Mouse (Mus musculus): ENCODE measurements around the gene Recql5. TPM values are rescaled to one million over a fixed set of nuclear protein-coding genes. Genes with fewer than 3 reads are reported as not detected.

Recql5 gene
- polyA plus RNA-seq, 1 experiment from 2014 or later: 7.9 TPM

DNA sequence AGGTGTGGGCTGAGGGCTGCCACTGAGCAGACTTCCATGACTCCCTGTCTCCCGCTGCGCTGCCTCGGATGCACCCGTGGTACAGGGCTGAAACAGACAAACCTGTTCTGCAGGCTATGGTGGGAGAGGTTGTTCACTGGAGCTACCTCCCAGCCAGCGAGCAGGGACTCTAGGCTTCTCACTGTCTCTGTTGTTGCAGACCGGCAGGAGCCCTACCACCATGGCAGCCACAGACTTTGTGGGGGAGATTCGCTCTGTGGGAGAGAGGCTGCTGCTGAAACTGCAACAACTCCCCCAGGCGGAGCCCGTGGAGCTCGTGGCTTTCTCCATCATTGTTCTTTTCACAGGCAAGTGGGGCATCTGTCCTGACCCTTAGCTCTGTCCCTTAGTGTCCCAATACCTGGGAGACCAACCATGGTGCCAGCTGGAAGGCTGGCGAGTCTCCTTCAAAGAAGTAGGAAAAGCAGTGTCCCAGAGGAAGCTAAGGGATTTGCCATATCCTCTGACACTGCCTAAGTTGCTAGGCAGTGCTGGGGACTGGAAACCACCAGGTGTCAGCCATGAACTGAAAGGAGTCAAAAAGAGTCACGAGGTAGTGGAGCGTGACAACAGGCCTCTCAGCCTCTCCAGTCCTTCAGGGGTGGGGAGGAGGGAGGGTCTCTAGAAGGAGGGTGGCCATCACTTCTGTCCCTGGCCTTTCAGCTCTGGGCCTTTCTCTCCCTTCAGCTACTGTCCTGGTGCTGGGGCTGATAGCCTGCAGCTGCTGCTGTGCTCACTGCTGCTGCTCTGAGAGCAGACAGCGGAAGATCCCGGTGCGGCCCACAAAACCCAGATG is 28.1 kb downstream of the Recql5 start:
- Histone ChIP-seq H3K36me3 (ENCODE audit: control insufficient read depth, insufficient read depth) (peaks cover 29% of the 10 kb centered on the region), H3K4me2 (ENCODE audit: low read depth, low read length) (peak overlapping the region; percentile 67; the same call in 1 of the 2 replicates), H3K27me3 (ENCODE audit: control insufficient read depth, insufficient read depth, low read depth, low read length) (no peaks in the 10 kb centered on the region), H3K9me3 (replicated peaks; ENCODE audit: control insufficient read depth, low read length) (no peaks in the 10 kb centered on the region), H3K9ac (ENCODE audit: low read depth, low read length) (peak overlapping the region; percentile 49), H3K4me1 (ENCODE audit: control insufficient read depth, low read depth, low read length) (peaks cover 71% of the 10 kb centered on the region), H3K27ac (ENCODE audit: low read length) (peak overlapping the region; percentile 98), H3K4me3 (ENCODE audit: low read depth, low read length) (no peak overlapping the region)
- ATAC-seq (ENCODE audit: low read depth): no peak
- WGBS (ENCODE audit: insufficient replicate concordance): 75% methylated on average over 16 of the region's 16 CpGs

- H3K27me3 ChIP-seq (ENCODE audit: control insufficient read depth, insufficient read depth, low read depth, low read length): no peaks in the 10 kb centered on the region
- H3K36me3 ChIP-seq (ENCODE audit: control insufficient read depth, insufficient read depth): peaks cover 29% of the 10 kb centered on the region
- peak overlapping the region; percentile 67 for H3K4me2 ChIP-seq (ENCODE audit: low read depth, low read length)
- H3K27ac ChIP-seq (ENCODE audit: low read length): peak overlapping the region; percentile 98
- peak overlapping the region; percentile 49 for H3K9ac ChIP-seq (ENCODE audit: low read depth, low read length)
- 38% methylated on average over 8 of the region's 8 CpGs for WGBS (ENCODE audit: insufficient replicate concordance)
- peak overlapping the region; percentile 72 for H3K4me3 ChIP-seq (ENCODE audit: low read depth, low read length)
- peaks cover 76% of the 10 kb centered on the region for H3K4me1 ChIP-seq (ENCODE audit: control insufficient read depth, low read depth, low read length)
- ATAC-seq (ENCODE audit: low read depth): no peak
- no peaks in the 10 kb centered on the region for H3K9me3 ChIP-seq (replicated peaks; ENCODE audit: control insufficient read depth, low read length)
Observed at GRCm38 (mm10) chr11:115904231-115904955, 28.9 kb downstream of the Recql5 start.

GRCm38 (mm10) chr11:115903384-115904230 is 29.7 kb downstream of the Recql5 start:
- WGBS (ENCODE audit: insufficient replicate concordance): 16% methylated on average over 11 of the region's 11 CpGs
- H3K9me3 ChIP-seq (replicated peaks; ENCODE audit: control insufficient read depth, low read length): no peaks in the 10 kb centered on the region
- no peaks in the 10 kb centered on the region for H3K27me3 ChIP-seq (ENCODE audit: control insufficient read depth, insufficient read depth, low read depth, low read length)
- H3K4me1 ChIP-seq (ENCODE audit: control insufficient read depth, low read depth, low read length): peaks cover 79% of the 10 kb centered on the region
- peak overlapping the region; percentile 72 for H3K4me3 ChIP-seq (ENCODE audit: low read depth, low read length)
- peak overlapping the region; percentile 67 for H3K4me2 ChIP-seq (ENCODE audit: low read depth, low read length)
- H3K27ac ChIP-seq (ENCODE audit: low read length): peak overlapping the region; percentile 98
- ATAC-seq (ENCODE audit: low read depth): peak; percentile 89
- peak overlapping the region; percentile 82 for H3K9ac ChIP-seq (ENCODE audit: low read depth, low read length)
- peaks cover 29% of the 10 kb centered on the region for H3K36me3 ChIP-seq (ENCODE audit: control insufficient read depth, insufficient read depth)

- WGBS (ENCODE audit: insufficient replicate concordance): 25% methylated on average over 1 of the region's 1 CpGs
- peak overlapping the region; percentile 67 for H3K4me2 ChIP-seq (ENCODE audit: low read depth, low read length)
- H3K4me1 ChIP-seq (ENCODE audit: control insufficient read depth, low read depth, low read length): peaks cover 81% of the 10 kb centered on the region
- no peaks in the 10 kb centered on the region for H3K9me3 ChIP-seq (replicated peaks; ENCODE audit: control insufficient read depth, low read length)
- peak overlapping the region; percentile 72 for H3K4me3 ChIP-seq (ENCODE audit: low read depth, low read length)
- H3K36me3 ChIP-seq (ENCODE audit: control insufficient read depth, insufficient read depth): peaks cover 27% of the 10 kb centered on the region
- ATAC-seq (ENCODE audit: low read depth): no peak
- no peaks in the 10 kb centered on the region for H3K27me3 ChIP-seq (ENCODE audit: control insufficient read depth, insufficient read depth, low read depth, low read length)
- peak overlapping the region; percentile 98 for H3K27ac ChIP-seq (ENCODE audit: low read length)
- H3K9ac ChIP-seq (ENCODE audit: low read depth, low read length): peak overlapping the region; percentile 82
Observed at GRCm38 (mm10) chr11:115902831-115903230, 30.4 kb downstream of the Recql5 start.

DNA sequence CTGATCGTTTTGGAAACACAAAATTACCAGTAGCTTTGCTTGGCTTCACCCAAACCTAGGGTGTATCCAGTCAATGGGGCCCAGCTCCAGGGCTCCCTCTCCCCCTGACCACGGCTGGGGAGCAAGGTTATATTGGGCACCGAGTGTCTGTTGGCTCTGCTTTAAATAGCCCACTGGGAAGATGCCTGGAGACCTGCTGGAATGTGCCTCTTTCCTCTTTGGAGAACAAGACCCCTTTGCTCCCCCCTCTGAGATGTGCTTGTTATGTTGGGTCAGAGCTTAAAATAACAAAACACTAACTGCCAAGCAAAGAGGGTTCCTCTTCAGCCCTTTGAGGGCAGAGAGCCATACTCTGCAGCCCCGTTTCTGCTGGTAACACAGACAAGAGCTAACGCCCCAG is 31.1 kb downstream of the Recql5 start:
- Histone ChIP-seq H3K9me3 (replicated peaks; ENCODE audit: control insufficient read depth, low read length) (no peaks in the 10 kb centered on the region), H3K27me3 (ENCODE audit: control insufficient read depth, insufficient read depth, low read depth, low read length) (no peaks in the 10 kb centered on the region), H3K27ac (ENCODE audit: low read length) (peak overlapping the region; percentile 98), H3K9ac (ENCODE audit: low read depth, low read length) (peak overlapping the region; percentile 82), H3K4me2 (ENCODE audit: low read depth, low read length) (peak overlapping the region; percentile 67), H3K4me3 (ENCODE audit: low read depth, low read length) (peak overlapping the region; percentile 72), H3K4me1 (ENCODE audit: control insufficient read depth, low read depth, low read length) (peaks cover 81% of the 10 kb centered on the region), H3K36me3 (ENCODE audit: control insufficient read depth, insufficient read depth) (peaks cover 23% of the 10 kb centered on the region)
- WGBS (ENCODE audit: insufficient replicate concordance): 17% methylated on average over 5 of the region's 5 CpGs
- ATAC-seq (ENCODE audit: low read depth): no peak

DNA sequence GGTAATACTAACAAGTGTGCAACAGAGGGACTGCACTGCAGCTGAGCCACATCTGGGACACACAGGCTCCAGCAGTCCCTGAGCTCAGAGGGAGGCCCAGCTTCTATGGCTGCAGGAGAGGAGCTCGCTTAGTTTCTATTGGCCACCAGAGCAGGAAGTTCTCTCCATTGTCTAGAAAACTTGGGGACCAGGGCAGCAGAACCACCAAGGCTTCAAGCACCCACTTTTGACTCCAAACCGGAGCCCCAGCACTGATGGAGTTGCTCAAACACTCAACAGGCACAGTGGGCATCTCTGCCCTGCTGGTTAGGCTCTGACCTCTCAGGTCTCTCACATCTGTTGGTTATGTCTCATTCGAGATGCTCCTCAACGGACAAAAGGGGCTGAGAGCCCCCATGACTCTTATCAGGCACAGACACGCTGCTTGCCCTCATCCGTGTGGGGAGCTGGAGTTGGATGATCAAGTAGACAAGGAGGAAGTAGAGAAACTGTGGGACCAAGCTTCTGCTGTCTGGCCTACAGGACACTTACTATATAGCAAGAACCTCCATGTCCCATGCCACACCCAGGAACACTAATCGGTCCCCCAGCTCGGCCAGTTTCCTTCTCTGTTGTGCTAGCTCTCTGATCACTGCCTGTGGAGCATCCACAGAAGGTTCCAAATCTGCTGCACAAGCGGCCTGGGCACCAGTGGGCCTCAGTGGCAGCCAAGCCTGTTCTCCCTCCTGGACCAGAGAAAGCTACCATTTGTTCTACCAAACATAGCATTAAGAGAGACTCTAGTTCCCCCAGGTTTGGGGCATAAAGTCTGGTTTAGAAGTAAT is 31.7 kb downstream of the Recql5 start:
- Histone ChIP-seq H3K4me3 (ENCODE audit: low read depth, low read length) (peak overlapping the region; percentile 72), H3K36me3 (ENCODE audit: control insufficient read depth, insufficient read depth) (peaks cover 17% of the 10 kb centered on the region), H3K4me1 (ENCODE audit: control insufficient read depth, low read depth, low read length) (peaks cover 80% of the 10 kb centered on the region), H3K27ac (ENCODE audit: low read length) (peak overlapping the region; percentile 98), H3K9me3 (replicated peaks; ENCODE audit: control insufficient read depth, low read length) (no peaks in the 10 kb centered on the region), H3K27me3 (ENCODE audit: control insufficient read depth, insufficient read depth, low read depth, low read length) (no peaks in the 10 kb centered on the region), H3K9ac (ENCODE audit: low read depth, low read length) (peak overlapping the region; percentile 82), H3K4me2 (ENCODE audit: low read depth, low read length) (peak overlapping the region; percentile 67)
- peak; percentile 50 for ATAC-seq (ENCODE audit: low read depth)
- 16% methylated on average over 9 of the region's 9 CpGs for WGBS (ENCODE audit: insufficient replicate concordance)

GRCm38 (mm10) chr11:115900561-115901337 is 32.5 kb downstream of the Recql5 start:
- H3K4me3 ChIP-seq (ENCODE audit: low read depth, low read length): peak overlapping the region; percentile 72
- H3K27me3 ChIP-seq (ENCODE audit: control insufficient read depth, insufficient read depth, low read depth, low read length): no peaks in the 10 kb centered on the region
- H3K36me3 ChIP-seq (ENCODE audit: control insufficient read depth, insufficient read depth): peaks cover 9% of the 10 kb centered on the region
- peak overlapping the region; percentile 98 for H3K27ac ChIP-seq (ENCODE audit: low read length)
- H3K9me3 ChIP-seq (replicated peaks; ENCODE audit: control insufficient read depth, low read length): no peaks in the 10 kb centered on the region
- peak overlapping the region; percentile 67 for H3K4me2 ChIP-seq (ENCODE audit: low read depth, low read length)
- no peak for ATAC-seq (ENCODE audit: low read depth)
- WGBS (ENCODE audit: insufficient replicate concordance): 25% methylated on average over 8 of the region's 8 CpGs
- H3K4me1 ChIP-seq (ENCODE audit: control insufficient read depth, low read depth, low read length): peaks cover 72% of the 10 kb centered on the region
- H3K9ac ChIP-seq (ENCODE audit: low read depth, low read length): peak overlapping the region; percentile 82

All from liver, embryonic 16.5 days (tissue).